Mouse (Mus musculus) MEL (cell line): ENCODE measurements around the gene Siah1b. TPM values are rescaled to one million over a fixed set of nuclear protein-coding genes. Genes with fewer than 3 reads are reported as not detected.
A peak's percentile ranks its signal among the peaks of the same experiment; 100 is the strongest.

Experiments used
- DNase-seq: peaks from one replicate; pipeline ENCODE4 v3.0.0; 2011; ENCODE audit warnings: low read depth, low spot score
- H3K27ac ChIP-seq: 2 replicates; pipeline ENCODE4 v1.5.1; 2012; ENCODE audit warnings: low read depth, mild to moderate bottlenecking, control low read depth, low read length, moderate library complexity; ENCODE audit not compliant: control insufficient read depth
- H3K27me3 ChIP-seq, 2 experiments: fragments of 150-350 bp in 1 of 2; sonication (generic) in 1 of 2; 2 replicates each; pipeline ENCODE4 v1.6.1; 2012; ENCODE audit warnings: low read length in 2 of 2, mild to moderate bottlenecking in 2 of 2, improper control_type of control experiment in 1 of 2, moderate library complexity in 1 of 2; ENCODE audit not compliant: insufficient read depth in 2 of 2, control insufficient read depth in 1 of 2
- H3K36me3 ChIP-seq, 2 experiments: 2 replicates each; pipeline ENCODE4 v1.6.1; 2012 to 2014; ENCODE audit warnings: low read length in 2 of 2, improper control_type of control experiment in 1 of 2, inconsistent platforms in 1 of 2, mild to moderate bottlenecking in 1 of 2; ENCODE audit not compliant: insufficient read depth in 2 of 2, control insufficient read depth in 1 of 2
- H3K4me1 ChIP-seq, 2 experiments: fragments of 150-350 bp in 1 of 2; sonication (generic) in 1 of 2; 2 replicates each; pipeline ENCODE4 v1.6.1; 2012; ENCODE audit warnings: low read length in 2 of 2, improper control_type of control experiment in 1 of 2, mild to moderate bottlenecking in 1 of 2; ENCODE audit not compliant: insufficient read depth in 2 of 2, control insufficient read depth in 1 of 2
- H3K4me3 ChIP-seq, 2 experiments: fragments of 150-350 bp in 1 of 2; sonication (generic) in 1 of 2; 2 replicates each; pipeline ENCODE4 v1.5.1; 2012; ENCODE audit warnings: low read depth in 2 of 2, low read length in 2 of 2, mild to moderate bottlenecking in 2 of 2, moderate library complexity in 2 of 2, control low read depth in 1 of 2, improper control_type of control experiment in 1 of 2; ENCODE audit not compliant: control insufficient read depth in 1 of 2, insufficient read depth in 1 of 2
- H3K79me2 ChIP-seq: 2 replicates; pipeline ENCODE4 v1.6.1; 2012; ENCODE audit warnings: mild to moderate bottlenecking, low read length, moderate library complexity; ENCODE audit not compliant: control insufficient read depth, poor library complexity, insufficient read depth
- H3K9ac ChIP-seq: 2 replicates; pipeline ENCODE4 v1.6.1; 2012; ENCODE audit warnings: low read depth, mild to moderate bottlenecking, control low read depth, low read length, moderate library complexity; ENCODE audit not compliant: control insufficient read depth, poor library complexity, severe bottlenecking
- H3K9me3 ChIP-seq: fragments of 150-350 bp; sonication (generic); replicated peaks from 2 replicates; pipeline ENCODE4 v1.6.1; 2012; ENCODE audit warnings: mild to moderate bottlenecking, low read length, improper control_type of control experiment, moderate library complexity; ENCODE audit not compliant: insufficient read depth
- BHLHE40 ChIP-seq: IDR thresholded peaks from 2 replicates; pipeline ENCODE4 v1.6.1; 2012; ENCODE audit warnings: low read depth, mild to moderate bottlenecking, inconsistent platforms, low read length, improper control_type of control experiment, borderline replicate concordance
- CHD1 ChIP-seq: IDR thresholded peaks from 2 replicates; pipeline ENCODE4 v1.6.1; 2012; ENCODE audit warnings: low read depth, mild to moderate bottlenecking, inconsistent platforms, low read length, improper control_type of control experiment
- CHD2 ChIP-seq: IDR thresholded peaks from 2 replicates; pipeline ENCODE4 v1.6.1; 2011; ENCODE audit warnings: low read length, improper control_type of control experiment
- CTCF ChIP-seq, 3 experiments: IDR thresholded peaks in 2 of 3; conservative IDR thresholded peaks in 1 of 3; 2 replicates each; pipeline ENCODE4 v1.5.1; 2011 to 2012; ENCODE audit warnings: low read length in 3 of 3, low read depth in 2 of 3, mild to moderate bottlenecking in 2 of 3, improper control_type of control experiment in 1 of 3, inconsistent platforms in 1 of 3, mixed read lengths in 1 of 3, moderate library complexity in 1 of 3; ENCODE audit not compliant: control insufficient read depth in 1 of 3, insufficient read depth in 1 of 3, poor library complexity in 1 of 3, severe bottlenecking in 1 of 3
- ELF1 ChIP-seq: IDR thresholded peaks from 2 replicates; pipeline ENCODE4 v1.6.1; 2014; ENCODE audit warnings: low read depth, mild to moderate bottlenecking, inconsistent platforms, low read length, improper control_type of control experiment, moderate library complexity
- EP300 ChIP-seq, 2 experiments: IDR thresholded peaks; 2 replicates each; pipeline ENCODE4 v1.6.1; 2011; ENCODE audit warnings: improper control_type of control experiment in 2 of 2, low read length in 2 of 2, low read depth in 1 of 2, mild to moderate bottlenecking in 1 of 2
- GATA1 ChIP-seq: IDR thresholded peaks from 2 replicates; pipeline ENCODE4 v1.6.1; 2011; ENCODE audit warnings: low read depth, low read length, improper control_type of control experiment
- HCFC1 ChIP-seq: IDR thresholded peaks from 2 replicates; pipeline ENCODE4 v1.6.1; 2012; ENCODE audit warnings: low read depth, mild to moderate bottlenecking, inconsistent platforms, low read length, improper control_type of control experiment, moderate library complexity
- MAFK ChIP-seq: IDR thresholded peaks from 2 replicates; pipeline ENCODE4 v1.6.1; 2011; ENCODE audit warnings: low read depth, mild to moderate bottlenecking, low read length, improper control_type of control experiment, borderline replicate concordance
- MAX ChIP-seq: IDR thresholded peaks from 2 replicates; pipeline ENCODE4 v1.6.1; 2011; ENCODE audit warnings: low read length, improper control_type of control experiment
- MAZ ChIP-seq: IDR thresholded peaks from 2 replicates; pipeline ENCODE4 v1.6.1; 2012; ENCODE audit warnings: low read depth, mild to moderate bottlenecking, inconsistent platforms, low read length, improper control_type of control experiment
- MXI1 ChIP-seq: IDR thresholded peaks from 2 replicates; pipeline ENCODE4 v1.6.1; 2011; ENCODE audit warnings: mild to moderate bottlenecking, low read depth, low read length, improper control_type of control experiment
- MYB ChIP-seq: IDR thresholded peaks from 2 replicates; pipeline ENCODE4 v1.6.1; 2011; ENCODE audit warnings: mild to moderate bottlenecking, low read depth, low read length, improper control_type of control experiment
- NELFE ChIP-seq: IDR thresholded peaks from 2 replicates; pipeline ENCODE4 v1.6.1; 2011; ENCODE audit warnings: low read depth, low read length, improper control_type of control experiment
- POLR2AphosphoS2 ChIP-seq: IDR thresholded peaks from 2 replicates; pipeline ENCODE4 v1.6.1; 2011; ENCODE audit warnings: low read length, improper control_type of control experiment
- POLR2AphosphoS5 ChIP-seq: IDR thresholded peaks from 2 replicates; pipeline ENCODE4 v1.6.1; 2012; ENCODE audit warnings: low read depth, borderline replicate concordance, mild to moderate bottlenecking, inconsistent platforms, low read length, moderate library complexity, mixed read lengths
- RAD21 ChIP-seq: IDR thresholded peaks from 2 replicates; pipeline ENCODE4 v1.6.1; 2011; ENCODE audit warnings: mild to moderate bottlenecking, low read depth, low read length, improper control_type of control experiment
- SIN3A ChIP-seq: IDR thresholded peaks from 2 replicates; pipeline ENCODE4 v1.6.1; 2012; ENCODE audit warnings: low read length, improper control_type of control experiment, inconsistent platforms
- SMC3 ChIP-seq: IDR thresholded peaks from 2 replicates; pipeline ENCODE4 v1.6.1; 2011; ENCODE audit warnings: low read depth, low read length, improper control_type of control experiment
- TAL1 ChIP-seq: IDR thresholded peaks from 2 replicates; pipeline ENCODE4 v1.6.1; 2012; ENCODE audit warnings: mild to moderate bottlenecking, inconsistent platforms, low read length, moderate library complexity, mixed read lengths
- TBP ChIP-seq: IDR thresholded peaks from 2 replicates; pipeline ENCODE4 v1.8.0; 2011; ENCODE audit warnings: low read depth, low read length, improper control_type of control experiment
- TCF12 ChIP-seq: IDR thresholded peaks from 2 replicates; pipeline ENCODE4 v1.6.1; 2014; ENCODE audit warnings: low read depth, mild to moderate bottlenecking, inconsistent platforms, low read length, improper control_type of control experiment, moderate library complexity
- ZC3H11A ChIP-seq: IDR thresholded peaks from 2 replicates; pipeline ENCODE4 v1.6.1; 2012; ENCODE audit warnings: low read depth, mild to moderate bottlenecking, inconsistent platforms, low read length, improper control_type of control experiment
- polyA plus RNA-seq, 2 experiments: library from polyadenylated mRNA; stranded (reverse) in 1 of 2; unstranded in 1 of 2; fragments of >175 nt in 1 of 2; fragments of >200 nt in 1 of 2; gene quantifications; 2 replicates each; pipeline versions ENCODE4 v1.2.1 to v1.2.4; 2012; ENCODE audit warnings: low replicate concordance in 2 of 2, low read depth in 1 of 2; ENCODE audit not compliant: insufficient read length in 2 of 2, insufficient read depth in 1 of 2, missing spikeins in 1 of 2
- total RNA-seq: library from RNA; depleted of rRNA; stranded (reverse); fragments of 300-350 nt; gene quantifications from 2 replicates; pipeline ENCODE4 v1.2.3, GENCODE M21; 2012

The Siah1b gene
- total and polyA plus RNA-seq, 3 experiments: 54.2 to 65.1 TPM; not detected in 1

GRCm38 (mm10) chrX:164068968-164069367 is 7.3 kb downstream of the Siah1b start:
- no peak for DNase-seq
- peaks cover 6 to 15% of the 10 kb centered on the region in 2 experiments for H3K36me3 ChIP-seq
- H3K4me3 ChIP-seq: no peak overlapping the region
- H3K27ac ChIP-seq: no peak overlapping the region
- TF ChIP-seq TAL1: no peak
- no peak for TF ChIP-seq GATA1
- TF ChIP-seq ELF1: no peak
- no peak for TF ChIP-seq EP300 (IDR thresholded peaks at IDR 0.05; ENCODE audit: low read depth in 1 of 2, low read length in 2 of 2)
- TF ChIP-seq MAX: no peak
- no peak for TF ChIP-seq TCF12
- TF ChIP-seq MAZ: no peak
- no peak for TF ChIP-seq BHLHE40
- TF ChIP-seq MAFK: no peak
- no peak for TF ChIP-seq TBP
- TF ChIP-seq POLR2AphosphoS2: no peak
- TF ChIP-seq HCFC1: no peak
- TF ChIP-seq NELFE: no peak
- no peak for TF ChIP-seq CTCF (IDR thresholded peaks at IDR 0.05 in 2 of 3, conservative IDR thresholded peaks at IDR 0.05 in 1 of 3; ENCODE audit: control insufficient read depth in 1 of 3, insufficient read depth in 1 of 3, low read depth in 2 of 3, low read length in 3 of 3, poor library complexity in 1 of 3, severe bottlenecking in 1 of 3)
- no peak for TF ChIP-seq MYB
- no peak for TF ChIP-seq CHD2
- no peak for TF ChIP-seq POLR2AphosphoS5
- no peak for TF ChIP-seq CHD1
- TF ChIP-seq, all 39 proteins: peak for 0
- Histone ChIP-seq H3K4me1 (no peaks in the 10 kb centered on the region), H3K79me2 (peaks cover under 1% of the 10 kb centered on the region; the same call in 1 of the 2 replicates), H3K9me3 (no peaks in the 10 kb centered on the region), H3K9ac (no peak overlapping the region), H3K27me3 (no peaks in the 10 kb centered on the region)

GRCm38 (mm10) chrX:164066185-164066584 is 10.1 kb downstream of the Siah1b start:
- Histone ChIP-seq H3K36me3 (peaks cover 0 to 2% of the 10 kb centered on the region in 2 experiments; a peak in 1 of 4 replicates), H3K27me3 (no peaks in the 10 kb centered on the region), H3K9me3 (no peaks in the 10 kb centered on the region), H3K4me1 (no peaks in the 10 kb centered on the region), H3K9ac (no peak overlapping the region), H3K4me3 (no peak overlapping the region), H3K27ac (no peak overlapping the region), H3K79me2 (no peaks in the 10 kb centered on the region)
- peak; percentile 93 for DNase-seq
- TF ChIP-seq RAD21 (peak; percentile 98), CHD1 (no peak), CTCF (IDR thresholded peaks at IDR 0.05 in 2 of 3, conservative IDR thresholded peaks at IDR 0.05 in 1 of 3; ENCODE audit: control insufficient read depth in 1 of 3, insufficient read depth in 1 of 3, low read depth in 2 of 3, low read length in 3 of 3, poor library complexity in 1 of 3, severe bottlenecking in 1 of 3) (peak; percentile 87 to 95 (median 90)), SMC3 (peak; percentile 95), SIN3A (0 out of 2 replicates have a peak, but pooled peaks have one; percentile 52), GATA1 (0 out of 2 replicates have a peak, but pooled peaks have one; percentile 12), ZC3H11A (peak; percentile 95), MXI1 (no peak)
